Mouse (Mus musculus) C2C12 (cell line): Measurements from ENCODE around the gene Arhgap31.

Experiments
- CEBPB ChIP-seq: IDR thresholded peaks from one replicate; pipeline ENCODE4 v1.6.1; 2011; ENCODE audit warnings: low read depth, mild to moderate bottlenecking, control low read depth, moderate library complexity
- CTCF ChIP-seq: IDR thresholded peaks from one replicate; pipeline ENCODE4 v1.5.1; 2011; ENCODE audit not compliant: control insufficient read depth, insufficient read depth, insufficient read length
- MAX ChIP-seq: IDR thresholded peaks from one replicate; pipeline ENCODE4 v1.6.1; 2011; ENCODE audit warnings: mild to moderate bottlenecking, control low read depth
- MYOD1 ChIP-seq: IDR thresholded peaks from one replicate; pipeline ENCODE4 v1.6.1; 2011; ENCODE audit warnings: low read depth; ENCODE audit not compliant: control insufficient read depth, insufficient read length
- MYOG ChIP-seq: IDR thresholded peaks from one replicate; pipeline ENCODE4 v1.6.1; 2011; ENCODE audit not compliant: control insufficient read depth, insufficient read length; ENCODE audit errors: extremely low read depth
- USF1 ChIP-seq: IDR thresholded peaks from one replicate; pipeline ENCODE4 v1.6.1; 2011; ENCODE audit warnings: low read depth, mild to moderate bottlenecking, control low read depth, moderate library complexity

DNA sequence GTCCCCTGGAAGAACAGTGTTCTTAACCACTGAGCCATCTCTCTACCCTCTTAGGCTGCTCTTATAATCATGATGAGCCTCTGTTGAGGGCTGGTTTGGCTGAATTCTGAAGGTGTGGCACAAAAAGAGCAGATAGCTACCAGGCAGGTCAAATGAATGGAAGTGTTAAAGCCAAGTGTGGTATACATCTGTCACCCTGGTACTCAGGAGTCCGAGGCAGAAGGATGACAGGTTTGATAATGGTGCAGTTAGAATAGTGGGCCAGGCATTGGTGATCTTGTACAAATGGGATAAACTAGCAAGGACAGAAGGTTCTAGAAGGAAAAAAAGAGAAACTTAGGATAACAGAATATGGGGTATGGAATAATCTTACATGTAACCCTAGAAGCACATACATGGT lies 118.6 kb downstream of the Arhgap31 start:
- TF ChIP-seq CTCF, result no peak
- TF ChIP-seq MAX, result no peak
- no peak for TF ChIP-seq CEBPB
- TF ChIP-seq MYOD1, result no peak
- no peak for TF ChIP-seq USF1
- TF ChIP-seq MYOG, result no peak
